Mouse (Mus musculus) midbrain, embryonic 14.5 days (tissue): ENCODE measurements around the gene Gosr1. TPM values are rescaled to one million over a fixed set of nuclear protein-coding genes. Genes with fewer than 3 reads are reported as not detected.
"Not testable (repeated sequence)": the region's sequence is repeated elsewhere in the genome, so short reads cannot be mapped to it uniquely, and the experiment has no call there.

Experiments used
- ATAC-seq: fragments of 200-750 bp; cut with Nextera tagmentation; 2 replicates; pipeline ENCODE4 v1.8.0; 2017; ENCODE audit warnings: moderate number of reproducible peaks, moderate library complexity; ENCODE audit not compliant: low FRiP score, low TSS enrichment
- DNase-seq: peaks from one replicate; pipeline ENCODE4 v3.0.0-alpha.2; 2015
- H3K27ac ChIP-seq: fragments of 300-500 bp; sonication (generic); replicated peaks from 2 replicates; pipeline ENCODE4 v1.5.1; 2014; ENCODE audit warnings: mild to moderate bottlenecking, low read depth, low read length, moderate library complexity
- H3K27me3 ChIP-seq: fragments of 300-500 bp; sonication (generic); 2 replicates; pipeline ENCODE4 v1.6.1; 2014; ENCODE audit warnings: low read length, control low read depth, mixed read lengths; ENCODE audit not compliant: control insufficient read depth, insufficient read depth
- H3K36me3 ChIP-seq: fragments of 300-500 bp; sonication (generic); 2 replicates; pipeline ENCODE4 v1.6.1; 2014; ENCODE audit warnings: low read length, control low read depth; ENCODE audit not compliant: control insufficient read depth, insufficient read depth
- H3K4me1 ChIP-seq: fragments of 300-500 bp; sonication (generic); 2 replicates; pipeline ENCODE4 v1.6.1; 2014; ENCODE audit warnings: mild to moderate bottlenecking, antibody characterized with exemption, low read length, control low read depth; ENCODE audit not compliant: control insufficient read depth, insufficient read depth
- H3K4me2 ChIP-seq: fragments of 300-500 bp; sonication (generic); 2 replicates; pipeline ENCODE4 v1.6.1; 2014; ENCODE audit warnings: mild to moderate bottlenecking, low read length, moderate library complexity
- H3K4me3 ChIP-seq: fragments of 300-500 bp; sonication (generic); replicated peaks from 2 replicates; pipeline ENCODE4 v1.5.1; 2014; ENCODE audit warnings: low read depth, low read length
- H3K9ac ChIP-seq: fragments of 300-500 bp; sonication (generic); replicated peaks from 2 replicates; pipeline ENCODE4 v1.6.1; 2014; ENCODE audit warnings: mild to moderate bottlenecking, low read length, moderate library complexity
- H3K9me3 ChIP-seq: fragments of 300-500 bp; sonication (generic); 2 replicates; pipeline ENCODE4 v1.6.1; 2016; ENCODE audit warnings: low read length, control low read depth, mixed read lengths; ENCODE audit not compliant: control insufficient read depth
- WGBS: fragments of 180-500 bp; shearing (Covaris S2); extraction: QIAGEN DNeasy Blood & Tissue Kit; methylation state at CpG from one replicate; pipeline ENCODE4 v1.1.7; 2014; 5-methylcytosine and 5-hydroxymethylcytosine counted together
- polyA plus RNA-seq: library from polyadenylated mRNA; unstranded; fragments of >200 nt; fragmentation: Nextera tagmentation; extraction: Ambion mirVana; gene quantifications from 2 replicates; pipeline ENCODE4 v1.2.1, GENCODE M21; 2014

The Gosr1 gene
- polyA plus RNA-seq, 1 experiment from 2014 or later = 40.8 TPM

- H3K9ac ChIP-seq = no peak overlapping the region
- no peaks in the 10 kb centered on the region for H3K4me1 ChIP-seq
- DNase-seq (no peak), ATAC-seq (no peak)
- no peak overlapping the region for H3K27ac ChIP-seq
- H3K9me3 ChIP-seq = no peaks in the 10 kb centered on the region
- no peak overlapping the region for H3K4me2 ChIP-seq
- H3K4me3 ChIP-seq = no peak overlapping the region
- H3K27me3 ChIP-seq = no peaks in the 10 kb centered on the region
- WGBS = 83% methylated on average over 2 of the region's 2 CpGs
- no peaks in the 10 kb centered on the region for H3K36me3 ChIP-seq
Measured at GRCm38 (mm10) chr11:76685604-76686003, 77.8 kb downstream of the Gosr1 start.

- not testable (repeated sequence) for ATAC-seq, H3K9me3 ChIP-seq, H3K4me3 ChIP-seq, H3K4me1 ChIP-seq, H3K9ac ChIP-seq, H3K27me3 ChIP-seq, DNase-seq, H3K27ac ChIP-seq, H3K4me2 ChIP-seq, H3K36me3 ChIP-seq
- WGBS = 43% methylated on average over 7 of the region's 8 CpGs
Measured at GRCm38 (mm10) chr11:76679508-76679907, 83.9 kb downstream of the Gosr1 start, which contains the start of gene Trarg1. Gene Trarg1 (plus strand): TSS chr11:76679808.

Other genes starting within 250 kb of the Gosr1 start
- gene Abr, start 141.3 kb downstream of the Gosr1 start, polyA plus RNA-seq = 102 and 136 TPM in 2 replicates
- 0.73 and 0.76 TPM in 2 replicates for gene Bhlha9, start 91.1 kb downstream of the Gosr1 start, polyA plus RNA-seq
- gene Trarg1, start 83.8 kb downstream of the Gosr1 start, polyA plus RNA-seq = 0.11 and 0.26 TPM in 2 replicates
- 8.6 and 11.8 TPM in 2 replicates for gene Cpd, start 83.4 kb upstream of the Gosr1 start, polyA plus RNA-seq
- 0.16 TPM in 1 of 2 replicates, not detected in the other for gene Tmigd1, start 138.6 kb upstream of the Gosr1 start, polyA plus RNA-seq
- 113 and 136 TPM in 2 replicates for gene Blmh, start 161.2 kb upstream of the Gosr1 start, polyA plus RNA-seq
- gene Slc6a4, start 235.0 kb upstream of the Gosr1 start, polyA plus RNA-seq = 5.0 and 6.1 TPM in 2 replicates